Mouse (Mus musculus): ENCODE measurements around the gene Fbxl5.

The Fbxl5 gene

GRCm38 (mm10) chr5:43821538-43821937, at the start of gene Fbxl5:
Fbxl5 (minus strand) TSS chr5:43821638.
- in situ Hi-C loops (cut with MboI, MseI), result no loop called here

DNA sequence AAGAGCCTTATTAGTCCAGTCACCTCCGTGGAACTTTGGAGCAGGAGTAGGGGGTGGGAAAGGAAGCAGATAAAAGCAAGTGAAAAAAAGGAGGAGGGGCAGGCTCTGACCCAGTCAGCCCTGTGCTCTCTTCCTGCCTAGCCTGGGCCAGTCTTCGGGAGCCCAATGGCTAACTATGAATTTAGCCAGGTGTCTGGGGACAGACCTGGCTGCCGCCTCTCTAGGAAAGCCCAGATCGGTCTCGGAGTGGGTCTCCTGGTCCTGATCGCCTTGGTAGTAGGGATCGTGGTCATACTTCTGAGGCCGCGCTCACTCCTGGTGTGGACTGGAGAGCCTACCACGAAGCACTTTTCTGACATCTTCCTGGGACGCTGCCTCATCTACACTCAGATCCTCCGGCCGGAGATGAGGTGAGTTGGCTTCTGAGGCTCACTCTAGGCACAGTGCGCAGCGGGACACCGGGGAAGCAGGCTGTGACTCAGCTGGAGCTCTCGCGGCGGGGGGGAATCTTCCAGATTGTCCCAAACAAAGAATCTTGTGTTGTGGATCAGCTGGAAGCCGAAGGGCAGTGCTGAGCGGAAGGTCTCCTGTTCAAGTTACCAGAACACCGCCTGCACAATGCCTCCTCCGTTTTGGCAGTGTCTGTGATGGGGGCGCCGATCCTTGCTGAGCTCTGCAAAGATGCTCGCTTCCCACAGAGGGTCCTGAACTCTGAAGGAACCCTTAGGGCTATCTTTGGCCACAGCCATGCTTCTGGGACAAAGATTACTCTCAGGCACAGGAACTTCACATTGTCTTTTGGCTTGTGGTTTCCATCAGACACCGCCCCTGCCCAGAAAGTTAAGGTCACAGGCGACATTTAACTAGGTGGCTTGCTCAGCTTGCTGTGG, 47.5 kb upstream of the Fbxl5 start:
- in situ Hi-C loops (cut with MboI, MseI), result no loop called here

DNA sequence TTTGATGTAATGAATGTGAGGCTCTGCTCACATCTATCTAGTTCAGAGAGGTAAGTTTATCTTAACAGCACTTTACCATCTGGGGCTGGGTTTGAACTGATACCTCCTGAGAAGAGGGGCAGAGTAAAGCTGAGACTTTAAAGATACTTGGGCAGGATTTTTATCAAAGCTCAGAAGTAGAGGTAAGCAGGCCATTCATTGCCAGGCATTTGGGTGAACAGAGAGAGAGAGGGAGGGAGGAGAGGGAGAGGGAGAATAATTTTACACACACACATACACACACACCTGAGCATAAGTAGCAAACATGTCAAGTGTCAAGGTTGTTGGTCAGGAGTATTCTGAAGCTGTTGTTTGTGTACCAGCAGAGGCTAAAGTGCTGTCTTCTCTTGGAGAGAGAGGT, 46.8 kb upstream of the Fbxl5 start, which contains the start of gene Cd38:
Cd38 (plus strand) TSS at position 301 of the 400 bp plus-strand sequence.
- in situ Hi-C loops (cut with MboI, MseI), result no loop called here

GRCm38 (mm10) chr5:43865316-43865715, 43.9 kb upstream of the Fbxl5 start:
- in situ Hi-C loops (cut with MboI, MseI), result no loop called here

GRCm38 (mm10) chr5:43863642-43864041, 42.2 kb upstream of the Fbxl5 start:
- in situ Hi-C loops (cut with MboI, MseI), result no loop called here

GRCm38 (mm10) chr5:43860670-43861431, 39.4 kb upstream of the Fbxl5 start:
- in situ Hi-C loops (cut with MboI, MseI), result no loop called here

DNA sequence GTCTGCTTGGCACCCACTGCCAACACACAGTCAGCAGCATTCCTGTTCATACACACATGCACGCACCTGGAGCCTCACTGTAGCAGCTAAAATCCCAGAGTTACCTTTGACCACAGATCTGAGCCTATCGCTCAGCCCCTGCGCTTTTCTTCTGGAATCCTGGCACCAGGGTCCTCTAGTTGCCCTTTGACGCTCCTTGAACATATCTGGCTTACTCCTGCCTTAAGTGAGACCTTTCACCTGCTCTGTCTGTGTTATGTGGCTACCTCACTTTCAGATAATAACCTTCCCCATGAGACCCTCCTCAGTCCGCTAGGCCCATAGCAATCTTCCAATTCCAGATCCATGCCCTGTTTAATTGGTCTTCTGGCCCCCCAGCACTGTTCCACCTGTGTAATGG, 38.7 kb upstream of the Fbxl5 start:
- in situ Hi-C loops (cut with MboI, MseI), result no loop called here

GRCm38 (mm10) chr5:43859663-43860062, 38.2 kb upstream of the Fbxl5 start:
- in situ Hi-C loops (cut with MboI, MseI), result no loop called here

DNA sequence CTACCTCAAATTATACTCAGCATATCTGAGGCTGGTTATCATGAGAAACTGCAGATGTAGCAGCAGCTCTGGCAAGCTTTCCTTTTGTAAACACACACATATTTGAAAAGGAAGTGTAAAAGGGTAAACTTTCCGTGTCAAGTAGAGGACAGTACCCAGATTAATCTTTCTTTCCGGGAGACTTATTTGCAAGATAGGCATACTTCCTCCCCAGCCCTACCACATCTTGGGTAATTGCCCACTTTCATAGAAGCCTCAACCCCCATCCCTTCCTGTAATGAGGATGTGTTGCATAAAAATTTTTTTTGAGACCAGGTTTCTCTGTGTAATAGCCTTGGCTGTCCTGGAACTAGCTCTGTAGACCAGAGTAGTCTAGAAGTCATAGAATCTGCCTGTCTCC, 34.3 kb upstream of the Fbxl5 start:
- in situ Hi-C loops (cut with MboI, MseI), result no loop called here

- in situ Hi-C loops (cut with MboI, MseI), result no loop called here
These were observed 32.5 kb upstream of the Fbxl5 start for GRCm38 (mm10) chr5:43853868-43854488.

- in situ Hi-C loops (cut with MboI, MseI), result no loop called here
These were observed 31.8 kb upstream of the Fbxl5 start for GRCm38 (mm10) chr5:43853096-43853867.

GRCm38 (mm10) chr5:43848275-43848674, 26.8 kb upstream of the Fbxl5 start:
- in situ Hi-C loops (cut with MboI, MseI), result no loop called here

GRCm38 (mm10) chr5:43847555-43847954, 26.1 kb upstream of the Fbxl5 start:
- in situ Hi-C loops (cut with MboI, MseI), result no loop called here

DNA sequence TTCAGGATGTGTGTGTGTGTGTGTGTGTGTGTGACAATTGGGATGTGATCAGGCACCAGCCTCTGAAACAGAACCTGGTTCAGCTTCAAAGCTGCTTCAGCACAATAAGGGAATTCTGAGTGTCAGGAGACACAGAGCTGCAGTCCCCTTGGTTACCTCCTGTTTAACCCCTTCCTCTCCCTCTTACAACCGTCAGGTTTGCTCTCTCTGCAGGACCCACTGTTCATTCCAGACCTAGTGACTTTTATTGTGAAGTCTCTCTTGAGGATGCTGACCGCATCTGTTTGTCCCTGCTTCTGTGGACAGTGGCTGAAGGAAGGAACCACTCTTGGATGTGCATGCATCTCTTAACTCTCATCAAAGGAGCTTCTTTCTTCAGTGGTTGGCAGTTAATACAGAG, 24.8 kb upstream of the Fbxl5 start:
- in situ Hi-C loops (cut with MboI, MseI), result no loop called here

DNA sequence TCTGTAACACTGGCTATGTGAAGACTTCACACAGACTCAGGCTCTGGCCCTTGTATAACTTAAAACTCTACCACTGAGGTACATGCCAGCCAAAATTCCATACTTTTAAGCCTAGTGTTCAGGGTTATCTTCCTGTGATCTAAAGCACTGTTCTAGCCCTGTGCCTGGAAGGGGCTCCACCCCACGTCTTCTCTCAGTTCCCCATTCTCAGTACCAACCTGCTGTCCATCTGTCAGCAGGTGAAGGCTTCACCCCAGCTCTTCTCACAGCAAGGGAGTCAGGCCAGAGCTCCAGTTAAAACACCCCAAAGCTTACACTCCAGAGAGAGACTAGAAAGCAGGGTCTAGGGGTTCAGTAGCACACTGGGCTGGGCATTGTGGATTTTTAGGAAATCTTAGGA, 24.2 kb upstream of the Fbxl5 start:
- in situ Hi-C loops (cut with MboI, MseI), result no loop called here

DNA sequence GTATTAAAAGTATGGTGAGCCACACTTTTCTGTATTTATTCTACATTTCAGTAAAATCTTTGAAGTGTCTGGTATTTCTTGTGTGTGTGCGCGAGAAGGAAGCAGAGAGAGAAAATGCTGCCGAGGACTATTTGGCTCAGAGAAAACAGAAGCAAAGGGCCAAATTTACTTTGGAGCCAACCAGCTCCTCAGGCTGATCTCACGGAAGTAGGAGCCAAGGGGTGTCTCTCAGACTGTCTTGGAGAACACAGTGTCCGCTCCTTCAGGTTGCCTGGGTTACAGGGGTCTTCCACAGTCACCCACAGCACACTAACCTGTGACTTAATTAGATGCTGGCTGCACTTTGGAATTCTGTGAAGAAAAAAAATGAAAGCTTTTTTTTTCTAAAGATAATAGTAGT, 23.6 kb upstream of the Fbxl5 start:
- in situ Hi-C loops (cut with MboI, MseI), result no loop called here

DNA sequence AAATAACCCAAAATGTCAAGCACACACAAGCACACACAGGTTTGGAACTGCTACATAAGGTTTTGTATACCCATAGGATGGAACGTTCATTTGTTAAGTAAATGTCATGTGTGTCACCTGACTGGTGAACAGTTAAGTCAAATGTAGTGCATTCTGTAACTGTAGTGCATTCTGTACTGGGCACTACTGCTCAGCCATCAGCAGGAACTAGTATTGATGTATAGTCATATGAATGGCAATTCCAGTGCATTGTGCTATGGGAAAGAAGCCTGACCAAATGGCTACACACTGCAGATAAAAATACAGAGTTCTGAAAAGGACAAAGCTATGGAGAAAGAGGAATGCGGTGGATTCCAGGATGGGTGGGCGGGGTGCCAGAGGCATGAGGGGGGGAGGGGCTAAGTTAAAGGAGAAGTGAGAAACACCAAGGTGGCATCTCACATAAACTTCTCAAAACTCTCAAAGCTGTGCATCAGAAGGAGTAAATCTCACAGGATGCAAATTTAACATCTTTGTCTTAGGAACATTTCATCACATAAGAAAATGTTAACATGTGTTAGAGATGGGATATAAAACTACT, 21.2 kb upstream of the Fbxl5 start:
- in situ Hi-C loops (cut with MboI, MseI), result no loop called here

DNA sequence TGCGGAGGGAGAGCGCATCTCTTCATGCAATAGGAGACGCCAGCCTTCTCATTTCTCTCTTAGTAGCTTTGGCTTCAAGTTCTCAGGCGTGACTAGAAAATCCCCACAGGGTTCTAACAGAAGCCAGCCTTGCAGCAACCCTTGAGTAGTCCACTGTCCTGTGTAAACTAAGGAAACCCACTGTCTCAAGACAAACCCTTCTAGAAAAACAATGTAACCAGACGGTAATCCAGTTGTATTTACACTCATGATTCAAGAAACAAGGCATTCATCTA, 20.5 kb upstream of the Fbxl5 start:
- in situ Hi-C loops (cut with MboI, MseI), result no loop called here

- in situ Hi-C loops (cut with MboI, MseI), result no loop called here
These were observed 19.9 kb upstream of the Fbxl5 start for GRCm38 (mm10) chr5:43841144-43842010.

GRCm38 (mm10) chr5:43837372-43837771, 15.9 kb upstream of the Fbxl5 start:
- in situ Hi-C loops (cut with MboI, MseI), result loop anchor here (5.0 kb wide), 2 partner anchors 45 to 50 kb away; no protein-coding TSS in a partner anchor
